Mouse (Mus musculus): Measurements from ENCODE around the gene Vasn.

Gene Vasn

GRCm38 (mm10) chr16:4606431-4607084, 33.2 kb upstream of the Vasn start:
- peak; percentile 43 for DNase-seq (ENCODE audit: low read depth, low spot score)

GRCm38 (mm10) chr16:4607818-4608531, 31.8 kb upstream of the Vasn start:
- peak; percentile 62 for DNase-seq (ENCODE audit: low read depth, low spot score)

DNA sequence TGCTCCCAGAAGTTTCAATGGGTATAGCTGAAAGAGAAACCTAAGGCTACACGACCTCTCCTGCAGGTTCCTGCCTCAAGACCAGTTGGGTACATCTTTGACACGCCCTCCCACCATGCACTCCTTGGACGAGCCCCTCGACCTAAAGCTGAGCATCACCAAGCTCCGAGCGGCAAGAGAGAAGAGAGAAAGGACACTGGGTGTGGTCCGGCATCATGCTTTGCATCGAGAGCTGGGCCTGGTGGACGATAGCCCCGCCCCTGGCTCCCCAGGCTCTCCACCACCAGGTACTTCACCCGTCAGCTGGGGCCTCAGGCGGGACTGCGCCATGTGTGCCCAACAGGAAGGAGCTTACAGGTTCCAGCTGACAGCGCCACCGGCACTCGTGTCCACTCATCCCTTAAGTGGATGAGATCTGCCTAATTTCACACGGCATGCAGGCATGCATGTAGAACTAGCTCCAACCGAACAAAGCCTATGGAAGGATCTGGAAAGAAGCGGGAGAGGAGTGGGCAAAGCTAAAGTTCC, 31.1 kb upstream of the Vasn start:
- DNase-seq (ENCODE audit: low read depth, low spot score) = no peak

DNA sequence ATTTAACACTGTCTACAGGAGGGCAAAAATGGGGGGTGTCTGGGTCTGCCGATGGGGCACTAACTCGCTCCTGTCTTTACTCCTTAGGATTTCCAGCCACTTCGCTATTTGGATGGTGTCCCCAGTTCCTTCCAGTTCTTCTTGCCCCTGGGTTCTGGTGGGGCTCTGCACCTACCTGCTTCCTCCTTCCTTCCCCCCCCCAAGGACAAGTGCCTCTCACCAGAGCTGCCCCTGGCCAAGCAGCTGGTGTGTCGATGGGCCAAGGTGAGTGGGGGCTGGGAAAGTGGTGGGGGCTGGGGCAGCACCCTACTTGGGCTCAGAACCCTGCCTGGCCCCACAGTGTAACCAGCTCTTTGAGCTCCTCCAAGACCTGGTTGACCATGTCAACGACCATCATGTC, 28.5 kb upstream of the Vasn start:
- DNase-seq (ENCODE audit: low read depth, low spot score) = no peak

DNA sequence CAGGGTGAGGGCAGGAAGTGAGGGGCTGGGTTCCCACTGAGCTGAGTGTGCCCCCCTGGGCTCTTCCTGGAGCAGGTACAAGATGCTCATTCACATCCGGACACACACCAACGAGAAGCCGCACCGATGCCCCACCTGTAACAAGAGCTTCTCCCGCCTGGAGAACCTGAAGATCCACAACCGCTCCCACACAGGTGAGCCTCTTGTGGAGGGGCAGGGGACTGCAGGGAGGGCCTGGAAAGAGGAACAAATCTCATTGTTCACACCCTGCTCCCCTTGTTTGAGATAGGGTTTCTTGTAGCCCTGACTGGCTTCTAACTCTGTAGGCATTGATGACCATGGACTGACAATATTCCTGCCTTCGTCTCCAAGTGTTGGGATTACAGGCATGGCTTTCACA, 28.1 kb upstream of the Vasn start:
- no peak for DNase-seq (ENCODE audit: low read depth, low spot score)

DNA sequence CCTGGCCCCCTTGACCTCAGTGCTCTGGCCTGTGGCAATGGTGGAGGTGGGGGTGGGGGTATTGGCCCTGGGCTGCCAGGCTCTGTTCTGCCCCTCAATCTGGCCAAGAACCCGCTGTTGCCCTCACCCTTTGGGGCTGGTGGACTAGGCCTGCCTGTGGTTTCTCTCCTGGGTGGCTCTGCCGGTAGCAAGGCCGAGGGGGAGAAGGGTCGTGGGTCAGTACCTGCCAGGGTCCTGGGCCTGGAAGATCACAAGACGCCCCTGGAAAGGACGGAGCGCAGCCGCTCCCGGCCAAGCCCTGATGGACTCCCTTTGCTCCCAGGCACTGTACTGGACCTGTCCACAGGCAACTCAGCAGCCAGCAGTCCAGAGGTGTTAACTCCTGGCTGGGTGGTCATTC, 26.0 kb upstream of the Vasn start:
- no peak for DNase-seq (ENCODE audit: low read depth, low spot score)

GRCm38 (mm10) chr16:4614639-4615038, 25.1 kb upstream of the Vasn start:
- no peak for DNase-seq (ENCODE audit: low read depth, low spot score)

DNA sequence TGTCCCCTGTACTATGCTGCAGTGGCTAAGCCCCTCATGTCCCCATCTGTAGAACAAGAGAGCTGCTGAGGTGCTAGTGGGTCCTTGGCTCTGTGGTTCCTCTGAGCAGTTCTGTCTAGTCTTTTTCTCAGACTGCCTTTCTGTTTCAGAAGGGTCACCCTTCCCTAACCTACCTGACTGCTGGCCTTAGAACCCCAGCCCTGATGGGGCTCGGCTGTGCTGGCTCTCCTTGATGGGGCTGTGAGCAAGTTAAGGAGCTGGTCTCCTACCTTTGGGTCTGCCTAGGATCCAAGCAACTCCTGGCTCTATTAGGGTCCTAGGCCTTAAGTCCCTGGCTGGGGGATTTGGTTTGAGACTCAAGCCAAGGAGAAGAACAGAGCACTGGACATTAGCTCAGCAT, 24.4 kb upstream of the Vasn start:
- no peak for DNase-seq (ENCODE audit: low read depth, low spot score)

GRCm38 (mm10) chr16:4616829-4617228, 22.9 kb upstream of the Vasn start:
- DNase-seq (ENCODE audit: low read depth, low spot score) = no peak

GRCm38 (mm10) chr16:4624074-4624473, 15.7 kb upstream of the Vasn start:
- no peak for DNase-seq (ENCODE audit: low read depth, low spot score)

GRCm38 (mm10) chr16:4624481-4625110, 15.1 kb upstream of the Vasn start, which contains the start of gene Pam16:
Pam16 (minus strand) TSS chr16:4624988.
- DNase-seq (ENCODE audit: low read depth, low spot score) = peak; percentile 79

- no peak for DNase-seq (ENCODE audit: low read depth, low spot score)
These were observed 12.6 kb upstream of the Vasn start for GRCm38 (mm10) chr16:4627105-4627504.

DNA sequence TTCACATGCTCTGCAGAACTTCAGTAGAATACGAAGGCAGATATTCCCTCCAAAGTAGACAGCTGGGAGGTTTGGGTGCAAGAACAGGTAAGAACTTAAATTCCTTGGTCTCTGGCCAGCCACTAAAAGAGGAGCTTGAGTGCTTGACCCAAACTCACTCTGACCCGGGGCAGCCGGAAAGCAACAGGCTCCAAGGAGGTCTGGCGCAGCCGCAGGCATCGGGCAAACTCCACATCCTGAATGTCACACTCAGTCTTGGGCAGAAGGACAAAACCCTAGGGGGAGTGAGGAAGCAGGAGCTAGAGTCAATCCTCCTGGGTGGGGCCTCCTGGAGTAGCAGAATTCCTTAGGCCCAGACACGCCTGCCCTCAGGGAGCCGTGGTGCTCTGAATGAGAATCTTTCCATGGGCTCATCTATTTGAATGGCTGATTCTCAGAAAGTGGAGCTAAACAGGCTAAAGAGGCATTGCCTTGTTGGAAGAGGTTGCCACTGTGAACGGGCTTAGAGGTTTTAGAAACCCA, 10.8 kb upstream of the Vasn start:
- DNase-seq (ENCODE audit: low read depth, low spot score) = no peak

- DNase-seq (ENCODE audit: low read depth, low spot score) = peak; percentile 72
These were observed 9.8 kb upstream of the Vasn start for GRCm38 (mm10) chr16:4629950-4630349.

GRCm38 (mm10) chr16:4632050-4632449, 7.7 kb upstream of the Vasn start:
- DNase-seq (ENCODE audit: low read depth, low spot score) = no peak

- no peak for DNase-seq (ENCODE audit: low read depth, low spot score)
These were observed 6.1 kb upstream of the Vasn start for GRCm38 (mm10) chr16:4633661-4634060.

DNA sequence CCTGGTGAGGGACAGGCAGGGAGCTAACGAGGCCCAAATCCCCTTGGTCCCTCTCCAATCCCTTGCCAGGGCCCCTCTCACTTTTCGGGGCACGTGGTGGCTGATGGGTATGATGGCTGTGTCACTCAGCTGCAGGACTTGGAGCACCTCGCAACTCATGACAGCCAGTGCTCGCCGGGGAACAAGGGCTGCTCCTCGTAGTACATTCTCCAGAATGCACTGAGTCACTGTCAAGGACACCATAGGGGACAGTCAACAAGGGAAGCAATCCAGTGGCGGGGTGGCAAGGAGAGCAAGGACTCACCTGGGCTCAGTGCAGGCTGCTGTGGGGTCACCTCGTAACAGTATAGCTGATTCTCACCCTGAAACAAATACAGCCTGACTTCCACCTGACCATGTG, 5.1 kb upstream of the Vasn start:
- no peak for DNase-seq (ENCODE audit: low read depth, low spot score)

DNA sequence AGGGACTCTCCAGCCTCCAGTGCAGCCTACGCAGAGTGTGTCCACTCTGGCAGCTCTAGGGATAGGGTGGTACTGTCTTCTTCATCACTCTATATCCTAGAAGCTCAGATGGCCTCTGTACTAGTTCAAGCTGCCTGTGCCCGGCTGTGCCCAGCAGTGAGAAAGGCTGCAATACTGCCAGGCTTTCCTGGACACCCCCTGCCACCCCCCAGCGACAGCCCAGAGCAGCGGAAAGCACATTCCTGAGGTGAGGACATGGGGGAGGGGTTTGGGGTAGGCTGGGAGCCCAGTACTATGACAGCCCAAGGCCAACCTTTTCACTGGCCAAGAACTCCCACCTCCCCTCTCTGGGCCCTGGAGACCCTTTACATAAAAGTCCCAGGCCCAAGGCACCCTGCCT, 4.0 kb upstream of the Vasn start:
- DNase-seq (ENCODE audit: low read depth, low spot score) = no peak

- DNase-seq (ENCODE audit: low read depth, low spot score) = no peak
These were observed 800 bp upstream of the Vasn start for GRCm38 (mm10) chr16:4638891-4639390.

- DNase-seq (ENCODE audit: low read depth, low spot score) = no peak
These were observed 695 bp downstream of the Vasn start for GRCm38 (mm10) chr16:4640267-4641005.

DNA sequence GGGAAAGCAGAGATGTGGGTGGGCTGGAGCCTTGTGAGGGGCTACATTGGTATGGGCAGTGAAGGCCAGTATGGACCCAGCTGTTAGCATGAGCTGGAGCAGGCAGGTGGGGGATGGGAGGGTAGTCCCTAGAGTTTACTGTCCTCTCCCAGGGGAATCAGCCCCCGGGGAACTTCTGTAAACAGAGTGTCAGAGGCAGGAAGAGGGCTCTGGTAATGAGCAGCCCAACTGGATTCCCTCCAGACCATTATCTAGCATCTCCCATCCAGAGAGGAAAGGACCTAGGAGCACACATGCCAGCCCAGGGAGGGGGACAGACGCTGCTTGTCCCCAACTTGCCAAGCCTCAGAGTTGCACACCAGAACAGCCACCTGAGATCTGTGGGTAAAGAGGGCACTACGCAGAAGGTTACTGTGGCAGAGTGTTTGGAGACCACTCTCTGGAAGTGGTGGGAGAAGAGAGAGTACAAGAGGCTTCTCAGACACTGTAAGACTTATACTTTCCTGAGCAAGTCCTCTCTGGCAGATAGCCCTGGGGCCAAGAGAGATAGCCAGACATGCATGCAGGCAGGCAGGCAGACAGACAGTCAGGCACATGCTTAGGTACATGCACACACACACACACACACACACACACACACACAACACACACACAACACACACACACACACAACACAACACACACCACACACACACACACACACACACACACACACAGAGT, 1.5 kb downstream of the Vasn start:
- DNase-seq (ENCODE audit: low read depth, low spot score) = no peak

Measured in retina, postnatal 7 days (tissue).